Mouse (Mus musculus) megakaryocyte progenitor cell, adult 5-6 weeks (primary cell): ENCODE measurements around the gene Nap1l1. TPM values are rescaled to one million over a fixed set of nuclear protein-coding genes. Genes with fewer than 3 reads are reported as not detected.

ENCODE experiments used
- ATAC-seq: replicated peaks from 2 replicates; pipeline ENCODE4 v1.8.0; 2016; ENCODE audit warnings: mild to moderate bottlenecking, moderate TSS enrichment, inconsistent platforms; ENCODE audit not compliant: poor library complexity
- total RNA-seq, 2 experiments: library from RNA; stranded (forward) in 1 of 2; stranded (reverse) in 1 of 2; fragments of 157-497, 149-512 nt in 1 of 2; fragments of 200-1000 nt in 1 of 2; gene quantifications; 2 replicates each; pipeline versions ENCODE4 v1.2.3 to v1.2.4; 2015 to 2017

The Nap1l1 gene
- total RNA-seq, 2 experiments from 2014 or later, result 565 to 651 TPM

DNA sequence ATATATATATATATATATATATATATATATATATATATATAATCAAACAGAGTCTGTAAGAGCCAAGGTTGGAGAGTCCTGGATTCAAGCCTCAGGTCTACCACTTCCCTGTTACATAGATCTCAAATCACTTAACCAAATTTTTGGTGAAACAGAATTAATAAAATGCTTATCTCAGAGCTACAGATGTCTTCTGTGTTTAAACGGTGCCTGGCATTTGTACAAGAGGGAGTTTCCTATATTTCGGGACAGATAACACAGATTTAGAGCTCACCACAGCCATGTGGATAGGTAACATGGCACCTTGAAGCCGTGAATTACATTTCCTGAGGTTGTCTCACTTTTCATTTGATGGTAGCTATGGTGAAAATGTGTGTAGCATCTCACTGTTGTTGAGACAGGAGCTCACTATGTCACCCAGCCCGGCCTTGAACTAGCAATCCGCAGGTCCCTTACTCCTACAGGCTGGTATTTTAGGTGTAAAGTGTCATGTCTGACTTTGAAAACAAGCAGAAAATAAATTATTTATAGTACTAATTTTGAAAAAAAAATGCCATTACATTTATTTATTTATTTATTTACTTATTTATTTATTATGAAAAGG lies 41.4 kb downstream of the Nap1l1 start:
- ATAC-seq, result peak; percentile 32

DNA sequence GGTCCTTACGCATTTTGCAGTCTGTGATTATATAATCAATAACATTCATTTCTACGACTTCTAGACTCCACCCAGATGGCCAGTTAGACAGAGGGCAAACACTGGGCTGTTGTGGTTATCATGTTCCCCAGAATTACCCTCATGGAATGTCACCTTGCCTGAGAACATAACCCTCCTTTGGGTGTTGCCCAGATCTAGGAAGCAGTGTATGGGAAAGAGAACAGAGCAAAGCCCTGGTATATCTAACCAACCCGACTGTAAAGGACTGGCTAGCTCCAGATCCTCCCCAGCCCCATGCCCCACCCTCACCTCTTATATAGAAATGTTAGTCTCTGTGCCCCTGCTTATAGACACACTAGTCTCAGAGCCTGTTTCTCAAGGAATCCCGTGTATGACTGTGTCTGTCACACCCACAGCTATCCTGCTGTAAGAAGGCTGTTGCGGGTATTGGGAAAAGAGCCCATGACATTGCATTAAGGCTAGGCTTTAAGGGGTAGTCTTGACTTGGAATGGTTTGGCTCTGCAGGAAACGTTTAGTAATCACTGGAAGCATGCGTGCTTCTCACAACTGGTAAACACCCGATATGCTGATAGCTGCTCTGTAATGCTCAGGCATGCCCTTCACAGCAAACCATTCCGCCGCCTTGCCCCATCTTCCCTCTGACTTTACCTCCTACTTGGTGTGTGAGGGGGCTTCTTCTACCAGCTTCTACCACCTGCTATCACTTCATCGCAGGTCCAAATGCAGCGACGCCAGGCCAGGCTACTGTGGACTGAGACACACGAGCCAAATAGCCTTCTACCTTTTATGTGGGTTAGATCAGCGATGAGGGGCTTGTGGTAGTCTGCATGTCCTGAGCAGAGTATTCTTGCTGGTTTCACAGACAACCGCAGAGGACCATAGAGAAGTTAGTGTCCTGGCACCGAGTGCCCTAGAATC lies 42.3 kb downstream of the Nap1l1 start:
- no peak for ATAC-seq

DNA sequence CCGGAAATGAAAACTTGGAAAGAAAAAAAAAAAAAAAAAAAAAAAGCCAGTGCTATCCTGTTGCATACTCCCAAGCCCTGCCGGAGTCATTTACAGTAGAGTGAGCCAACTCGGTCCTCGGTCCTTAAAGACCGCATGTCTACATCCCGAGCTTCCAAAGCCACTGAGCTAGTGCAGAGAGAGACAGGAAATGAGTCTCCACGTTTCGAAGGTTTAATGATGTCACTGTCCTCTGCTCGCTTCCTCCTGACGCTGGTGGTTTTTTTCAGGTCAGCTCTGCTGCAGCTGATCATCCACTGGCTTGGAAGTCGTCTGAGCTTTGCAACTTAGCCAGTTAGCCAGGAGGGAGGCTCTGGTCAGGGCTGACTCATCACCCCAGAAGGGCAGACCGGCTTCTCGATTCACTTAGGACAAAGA lies 43.2 kb downstream of the Nap1l1 start:
- ATAC-seq, result peak; percentile 81

DNA sequence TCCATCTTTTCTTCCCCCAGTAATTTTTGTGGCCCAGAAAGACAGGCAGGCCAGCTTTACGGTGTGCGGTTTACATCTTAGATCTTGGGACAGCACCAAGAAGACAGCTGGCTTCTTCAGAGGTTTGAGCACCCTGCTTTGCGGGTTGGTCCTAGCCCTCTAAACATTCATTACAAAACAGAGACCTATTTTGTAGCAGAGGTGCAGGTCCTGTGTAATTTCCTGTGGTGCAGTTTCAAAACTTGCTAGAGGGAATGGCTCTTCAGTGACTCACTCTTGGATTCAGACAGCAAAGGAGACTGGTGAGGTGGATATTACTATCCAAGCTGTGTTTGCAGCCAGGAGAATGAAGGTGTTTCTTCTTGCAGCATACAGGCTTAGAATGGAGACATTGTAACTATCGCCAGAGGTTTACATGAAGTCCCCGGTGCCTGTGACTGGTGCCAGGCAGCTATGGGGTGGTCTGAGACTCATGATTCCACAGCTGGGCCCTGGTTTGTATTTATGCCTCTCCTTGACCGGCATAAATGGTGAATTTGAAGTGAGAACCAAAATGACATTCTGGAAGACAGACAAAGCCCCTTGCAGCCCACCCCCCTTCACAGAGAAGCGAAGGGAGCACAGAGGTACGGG lies 43.9 kb downstream of the Nap1l1 start:
- ATAC-seq, result peak; percentile 69

- ATAC-seq, result no peak
These were observed 45.3 kb downstream of the Nap1l1 start for GRCm38 (mm10) chr10:111518350-111518749.

- ATAC-seq, result no peak
These were observed 46.8 kb downstream of the Nap1l1 start for GRCm38 (mm10) chr10:111519620-111520370.

- no peak for ATAC-seq
These were observed 47.6 kb downstream of the Nap1l1 start for GRCm38 (mm10) chr10:111520621-111521020.

GRCm38 (mm10) chr10:111521636-111522035 lies 48.6 kb downstream of the Nap1l1 start:
- ATAC-seq, result no peak

GRCm38 (mm10) chr10:111522230-111522629 lies 49.2 kb downstream of the Nap1l1 start:
- ATAC-seq, result no peak

DNA sequence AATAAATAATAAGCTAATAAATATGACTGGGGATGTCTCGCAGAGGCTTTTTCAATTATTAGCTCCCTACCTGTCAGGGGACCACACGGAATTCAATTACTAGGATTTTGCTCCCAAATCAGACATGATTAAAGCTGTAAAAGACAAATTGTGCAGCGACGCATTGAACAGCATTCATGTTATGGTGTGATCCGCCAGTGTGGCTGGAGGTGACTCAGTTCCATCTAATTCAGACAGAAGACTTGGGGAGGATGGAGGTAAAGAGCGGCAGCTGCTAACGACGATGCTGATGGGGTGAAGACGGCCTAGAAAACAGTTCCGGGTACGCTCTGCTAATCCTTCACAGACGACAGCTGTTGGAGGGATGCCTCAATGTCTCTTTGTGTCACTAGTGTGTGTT lies 50.9 kb downstream of the Nap1l1 start:
- no peak for ATAC-seq

GRCm38 (mm10) chr10:111527057-111527456 lies 54.0 kb downstream of the Nap1l1 start:
- no peak for ATAC-seq

GRCm38 (mm10) chr10:111527613-111528012 lies 54.6 kb downstream of the Nap1l1 start:
- no peak for ATAC-seq

GRCm38 (mm10) chr10:111528283-111528682 lies 55.3 kb downstream of the Nap1l1 start:
- peak; percentile 73 for ATAC-seq

DNA sequence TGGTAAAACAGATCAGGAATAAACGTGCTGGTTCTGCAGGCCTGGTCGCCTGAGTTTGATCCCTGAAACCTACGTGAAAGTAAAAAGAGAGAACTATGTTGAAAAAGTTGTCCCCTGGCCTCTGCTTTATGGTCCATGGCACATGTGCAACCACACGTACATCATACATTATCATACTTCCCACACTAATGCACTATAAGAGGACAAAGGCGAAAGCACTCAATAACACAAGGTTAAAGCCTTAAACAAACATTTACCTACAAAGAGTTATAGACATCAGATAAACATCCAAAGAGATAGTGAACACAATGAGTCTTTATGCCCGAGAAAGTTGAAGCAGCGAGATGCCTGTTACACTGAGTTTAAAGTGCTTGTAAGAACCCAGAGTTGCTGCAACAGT lies 57.4 kb downstream of the Nap1l1 start:
- no peak for ATAC-seq

DNA sequence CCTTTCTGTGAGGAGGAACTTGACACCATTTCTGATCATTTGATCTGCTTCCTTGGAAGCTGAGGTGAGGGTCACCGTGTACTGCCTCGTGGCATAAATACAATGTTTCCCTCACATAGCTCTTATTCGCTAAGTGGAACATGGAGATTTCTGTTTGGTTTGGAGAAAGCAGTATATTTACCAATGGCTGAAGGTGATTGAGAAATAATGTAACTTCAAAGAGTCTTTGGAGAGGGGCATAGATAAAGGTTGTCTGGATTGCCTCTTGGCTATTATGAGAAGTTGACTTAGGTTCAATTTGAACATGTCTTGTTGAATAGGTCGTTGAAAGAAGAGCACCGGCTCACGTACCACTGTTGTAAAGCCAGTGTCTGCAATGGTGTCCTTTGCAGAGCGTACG lies 61.7 kb downstream of the Nap1l1 start:
- ATAC-seq, result no peak

GRCm38 (mm10) chr10:111537410-111537809 lies 64.4 kb downstream of the Nap1l1 start:
- ATAC-seq, result no peak

DNA sequence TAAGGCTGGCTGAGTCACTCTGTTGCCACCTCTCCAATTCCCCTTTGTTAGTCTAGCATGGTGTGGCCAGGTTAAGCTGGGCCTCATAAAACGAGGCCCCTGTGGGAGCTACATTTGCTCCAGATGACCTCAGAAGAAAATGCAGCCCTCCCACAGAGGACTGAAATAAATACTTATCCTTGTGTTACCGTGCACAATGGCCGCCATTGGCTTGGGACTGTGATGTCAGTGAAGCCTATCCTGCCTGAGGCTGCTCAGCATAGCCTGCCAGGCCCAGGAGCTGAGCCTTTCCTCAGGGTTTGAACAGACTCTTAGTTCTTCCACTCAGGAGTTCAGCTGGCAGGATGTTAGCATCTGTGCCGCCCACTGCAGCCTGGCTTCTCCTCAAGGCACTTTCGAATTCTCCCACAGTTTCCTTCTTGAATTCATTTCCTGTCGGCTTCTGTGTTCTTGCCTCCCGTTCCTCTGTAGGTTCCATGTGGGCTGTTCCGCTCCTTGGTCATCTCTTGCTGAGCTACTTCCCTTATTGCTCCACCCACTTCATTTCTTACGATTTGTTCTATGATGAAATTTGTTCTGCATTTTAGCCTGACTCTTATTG lies 66.8 kb downstream of the Nap1l1 start:
- ATAC-seq, result peak; percentile 92

- ATAC-seq, result no peak
These were observed 67.7 kb downstream of the Nap1l1 start for GRCm38 (mm10) chr10:111540678-111541077.

- no peak for ATAC-seq
These were observed 70.1 kb downstream of the Nap1l1 start for GRCm38 (mm10) chr10:111543106-111543505.

DNA sequence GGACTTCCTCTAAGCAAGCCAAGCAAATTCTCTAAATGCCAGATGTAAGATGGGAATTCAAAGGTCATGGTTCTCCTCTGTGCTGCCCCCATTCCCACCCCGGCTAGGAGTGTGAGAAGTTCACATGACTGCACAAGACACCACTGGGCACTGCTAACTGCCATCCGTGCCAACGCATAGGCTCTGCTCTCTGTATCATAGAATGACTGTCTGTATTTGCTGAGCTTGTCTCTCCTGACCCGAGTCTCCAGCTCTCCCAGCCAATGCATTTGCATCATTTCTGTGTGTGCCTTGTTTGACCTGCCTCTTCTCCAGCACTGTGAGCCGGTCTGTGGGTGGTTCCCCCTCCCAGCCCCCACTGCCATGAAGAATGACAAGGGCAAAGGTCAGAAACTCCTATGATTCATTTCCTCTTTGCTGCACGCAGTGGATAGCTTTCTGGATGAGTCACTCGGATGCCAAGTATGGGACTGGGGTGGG lies 70.8 kb downstream of the Nap1l1 start:
- ATAC-seq, result no peak; the same call in 1 of the 2 replicates
